Mouse (Mus musculus): ENCODE data around the gene Cela3a.
A peak's percentile ranks its signal among the peaks of the same experiment; 100 is the strongest.
"Not testable (repeated sequence)": the region's sequence is repeated elsewhere in the genome, so short reads cannot be mapped to it uniquely, and the experiment has no call there.

Gene Cela3a

DNA sequence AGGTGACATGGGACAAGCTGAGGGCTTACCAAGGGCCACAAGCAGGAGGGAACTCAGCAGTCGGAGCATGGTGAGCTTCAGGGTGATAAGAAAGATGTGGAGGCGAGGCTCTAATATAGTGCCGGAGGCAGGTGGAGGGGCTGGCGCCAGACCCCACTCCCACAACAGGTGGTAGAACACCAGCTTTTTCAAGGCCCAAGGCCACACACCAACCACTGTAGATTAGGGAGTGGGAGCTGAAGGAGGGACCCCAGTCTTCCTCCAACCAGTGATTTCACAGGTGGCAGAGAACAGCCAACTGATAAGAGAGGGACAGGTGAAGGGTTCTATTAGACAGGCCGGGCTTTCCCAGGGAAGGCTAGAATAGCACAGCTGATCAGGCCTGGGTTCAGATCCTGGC lies at the start of gene Cela3a:
Cela3a (minus strand) TSS at position 101 of the 400 bp plus-strand sequence.
- no peak for DNase-seq (ENCODE audit: low spot score in 2 of 2)

DNA sequence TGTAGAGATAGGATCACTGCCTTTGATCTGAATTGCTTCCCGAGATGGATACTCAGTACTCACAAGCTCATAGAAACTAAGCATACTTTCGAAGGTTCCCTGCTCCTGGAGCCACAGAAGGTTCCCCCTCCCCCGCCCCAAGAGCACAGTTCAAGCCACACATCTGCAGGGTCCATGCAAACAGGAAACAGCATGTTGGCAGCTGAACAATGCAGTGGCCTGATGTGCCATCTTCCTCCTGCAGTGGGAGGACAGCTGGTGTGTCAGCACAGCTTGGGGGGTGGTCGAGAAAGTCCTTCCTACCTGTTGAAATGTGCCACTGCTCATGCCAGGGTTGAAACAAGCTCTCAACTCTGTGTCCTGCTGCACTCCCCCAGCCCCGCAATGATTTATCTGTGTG lies 49.3 kb upstream of the Cela3a start:
- no peak for DNase-seq (ENCODE audit: low spot score in 2 of 2)

DNA sequence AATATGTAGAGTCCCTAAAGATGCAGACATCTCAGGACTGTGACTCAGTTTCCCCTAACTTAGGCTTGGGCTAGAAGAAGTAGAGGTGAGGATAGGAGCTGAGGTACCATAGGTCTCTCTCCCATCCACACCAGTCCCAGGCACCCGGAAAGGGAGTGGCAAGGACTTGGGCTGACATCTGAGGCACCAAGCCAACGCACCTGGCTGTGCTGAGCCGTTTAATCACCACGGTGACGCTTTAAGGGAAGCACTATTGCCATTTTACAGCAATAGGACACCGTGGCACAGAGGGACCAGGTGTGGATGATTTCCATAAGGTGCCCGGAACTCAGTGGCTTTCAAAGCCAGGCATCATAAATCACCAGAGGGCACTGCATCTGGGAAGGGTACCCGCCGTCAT lies 48.7 kb upstream of the Cela3a start:
- DNase-seq (ENCODE audit: low spot score in 2 of 2), result no peak

DNA sequence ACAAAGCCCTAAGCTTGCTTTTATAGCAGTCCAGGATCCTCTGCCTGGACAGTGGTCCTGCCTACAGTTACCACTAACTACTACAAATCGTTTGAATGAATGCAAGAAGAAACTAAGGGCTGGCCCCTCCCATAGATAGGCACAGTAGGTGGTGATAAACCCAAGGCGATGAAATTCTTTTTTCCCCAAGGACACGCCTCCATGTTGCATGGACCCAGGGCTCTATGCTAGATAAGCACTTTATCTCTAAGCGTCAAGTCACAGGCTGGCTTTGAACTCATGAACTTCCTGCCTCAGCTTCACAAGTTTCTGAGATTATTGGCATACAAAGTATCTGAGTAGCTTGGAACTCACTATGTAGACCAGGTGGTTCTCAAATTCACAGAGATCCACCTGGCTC lies 47.7 kb upstream of the Cela3a start:
- no peak for DNase-seq (ENCODE audit: low spot score in 2 of 2)

DNA sequence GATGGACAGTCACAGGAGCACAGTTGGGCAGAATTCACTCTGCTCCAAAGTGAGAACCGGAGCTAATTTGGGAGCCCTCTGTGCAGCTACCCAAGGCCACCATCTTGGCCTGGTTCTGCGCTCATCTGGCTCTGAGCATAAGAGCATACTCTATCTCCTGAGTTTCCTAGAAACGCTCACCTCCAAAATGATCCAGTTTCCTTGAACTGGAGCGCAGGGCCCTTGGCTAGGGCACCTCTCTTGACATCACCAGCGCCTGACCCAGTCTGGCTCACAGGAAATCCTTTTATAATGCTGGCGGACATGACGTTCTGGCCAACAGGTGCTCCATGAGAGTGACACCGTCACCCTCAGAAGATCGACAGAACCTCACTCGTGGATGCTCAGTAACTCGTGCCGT lies 47.0 kb upstream of the Cela3a start:
- no peak for DNase-seq (ENCODE audit: low spot score in 2 of 2)

DNA sequence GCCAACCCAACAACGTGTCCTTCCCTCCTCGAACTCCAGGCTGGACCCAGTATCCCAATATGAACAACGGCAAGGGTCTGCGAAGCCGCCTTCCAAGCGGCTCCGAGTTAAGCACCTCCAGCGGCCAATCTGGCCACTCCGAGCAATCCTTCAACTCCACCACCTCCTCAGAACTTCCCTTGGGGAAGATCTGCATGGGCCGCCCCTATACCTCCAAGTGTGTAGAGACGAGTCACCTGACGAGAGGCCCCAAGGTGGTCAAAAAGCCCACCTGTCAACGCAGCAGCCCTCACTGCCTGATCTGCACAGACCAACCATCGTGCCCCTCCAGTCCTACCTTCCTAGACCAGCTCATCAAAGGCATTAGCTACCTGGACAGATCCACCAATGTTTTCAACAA lies 45.0 kb upstream of the Cela3a start:
- no peak for DNase-seq (ENCODE audit: low spot score in 2 of 2)

DNA sequence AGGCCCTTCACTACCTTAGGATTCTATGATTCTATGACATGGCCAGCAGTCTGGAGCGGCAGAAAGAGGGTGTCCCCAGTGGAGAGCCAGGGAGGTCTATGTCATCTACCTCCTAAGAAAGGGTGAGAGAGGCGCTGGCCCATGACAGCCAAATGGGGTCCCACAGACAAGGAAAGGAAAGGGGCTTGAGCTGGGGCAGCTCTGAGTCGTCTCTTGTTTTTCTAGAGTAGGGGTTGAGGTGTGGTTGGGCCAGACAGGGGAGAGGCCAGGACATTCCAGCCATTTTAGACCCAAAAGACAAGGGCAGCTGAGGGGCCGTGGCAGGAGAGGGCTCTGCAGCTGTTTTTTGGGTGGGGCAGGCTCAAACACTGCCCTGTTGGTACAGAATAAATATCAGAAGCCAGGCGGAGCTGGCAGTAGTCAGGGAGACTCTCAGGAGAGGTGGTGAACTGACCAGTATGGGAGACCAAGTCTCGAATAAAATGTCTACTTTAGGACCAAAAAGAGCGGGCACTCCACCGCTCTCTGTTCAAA lies 43.7 kb upstream of the Cela3a start, which contains the start of gene 1700013G24Rik:
1700013G24Rik (plus strand) TSS at position 51 of the 534 bp plus-strand sequence.
- no peak for DNase-seq (ENCODE audit: low spot score in 2 of 2)

DNA sequence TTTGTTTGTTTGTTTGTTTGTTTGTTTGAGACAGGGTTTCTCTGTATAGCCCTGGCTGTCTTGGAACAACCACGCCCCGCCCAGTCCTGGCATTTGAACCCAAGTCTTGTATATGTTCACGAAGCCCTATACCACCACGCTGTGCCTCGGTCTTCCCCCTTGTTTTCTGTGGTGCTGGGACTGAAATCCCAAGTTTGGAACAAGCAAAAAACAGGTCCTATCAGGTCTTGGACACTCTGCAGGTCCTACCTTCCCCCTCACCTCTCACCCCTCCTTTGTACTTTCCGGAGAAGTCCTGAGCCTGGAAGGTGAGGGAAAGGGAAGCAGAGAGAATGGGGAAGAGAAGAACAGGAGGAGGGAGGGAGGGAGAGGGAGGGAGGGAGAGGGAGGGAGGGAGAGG lies 42.6 kb upstream of the Cela3a start:
- DNase-seq (ENCODE audit: low spot score in 2 of 2), result no peak

DNA sequence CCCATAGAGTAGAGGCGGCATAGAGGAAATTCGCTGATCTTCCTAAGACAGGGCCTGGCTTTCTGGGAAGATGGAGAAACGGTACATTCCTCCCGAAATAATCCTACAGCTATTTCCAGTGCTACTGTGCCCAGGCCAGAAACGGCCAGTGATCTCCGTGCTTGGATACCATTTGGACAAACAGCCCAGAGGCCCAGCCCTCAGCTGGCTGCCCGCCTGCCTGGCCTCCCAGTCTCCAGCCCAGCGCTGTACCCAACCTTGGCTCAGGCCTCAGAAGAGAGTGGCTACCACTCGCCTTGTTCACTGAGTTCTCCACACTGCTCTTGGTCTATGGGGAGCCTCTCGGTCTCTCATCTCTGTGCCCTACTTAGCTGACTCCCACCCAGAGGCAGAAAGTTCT lies 40.1 kb upstream of the Cela3a start:
- no peak for DNase-seq (ENCODE audit: low spot score in 2 of 2)

DNA sequence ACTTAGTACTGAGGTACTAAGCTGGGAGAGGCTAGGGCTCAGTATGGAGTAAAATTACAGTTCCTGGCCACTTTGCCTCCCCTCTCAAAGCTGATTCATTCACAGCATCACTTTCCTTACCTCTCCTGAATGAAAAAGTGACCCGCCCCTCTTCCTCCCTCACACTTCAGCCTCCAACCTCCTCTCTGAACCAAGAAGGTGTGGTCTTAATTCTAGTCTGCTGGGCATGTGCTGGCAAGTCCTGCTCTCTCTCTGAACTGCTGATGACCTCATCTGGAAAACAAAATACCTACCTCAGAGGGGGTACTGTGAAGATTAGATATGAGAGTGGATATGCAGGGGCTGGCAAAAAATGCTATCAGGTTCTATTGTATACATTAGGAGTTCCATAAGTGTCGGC lies 39.5 kb upstream of the Cela3a start:
- DNase-seq (ENCODE audit: low spot score in 2 of 2), result no peak

DNA sequence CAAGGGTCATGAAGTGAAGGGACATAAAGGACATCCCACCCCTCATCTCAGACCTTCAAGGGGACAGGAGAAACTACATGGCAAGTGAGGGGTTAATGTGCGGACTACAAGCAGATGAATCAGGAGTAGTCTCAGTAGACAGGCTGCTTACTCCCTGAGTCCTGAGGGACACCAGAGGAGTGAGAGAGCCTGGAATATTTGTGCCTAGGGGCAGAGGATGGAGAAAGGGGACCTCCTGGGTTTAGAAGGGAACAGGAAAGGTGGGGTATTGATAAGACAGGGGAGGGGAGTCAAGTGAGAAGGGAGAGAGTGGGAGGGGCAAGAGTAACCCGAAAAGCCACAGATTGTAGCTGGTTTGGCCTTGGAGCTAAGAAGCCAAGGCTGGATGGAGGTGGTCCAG lies 39.0 kb upstream of the Cela3a start:
- DNase-seq (ENCODE audit: low spot score in 2 of 2), result no peak

DNA sequence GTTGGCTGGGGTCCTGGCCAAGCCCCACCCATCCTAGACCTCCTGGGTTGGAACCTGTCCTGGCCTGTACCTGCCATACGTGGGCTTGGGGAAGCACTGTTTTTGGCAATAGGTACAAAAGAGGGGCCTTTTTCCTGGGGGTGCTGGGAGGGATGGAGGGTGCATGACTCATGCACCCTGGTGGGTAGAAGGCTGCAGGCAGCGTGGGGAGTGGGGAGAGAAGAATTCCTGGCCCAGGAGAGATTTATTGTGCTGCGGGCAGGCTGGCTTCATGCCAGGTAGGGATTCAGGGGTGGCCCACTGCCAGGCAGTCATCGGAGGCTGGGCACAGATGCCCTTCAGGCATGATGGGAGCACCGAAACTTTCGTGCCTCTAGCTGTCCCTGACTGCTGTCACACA lies 38.6 kb upstream of the Cela3a start:
- no peak for DNase-seq (ENCODE audit: low spot score in 2 of 2)

DNA sequence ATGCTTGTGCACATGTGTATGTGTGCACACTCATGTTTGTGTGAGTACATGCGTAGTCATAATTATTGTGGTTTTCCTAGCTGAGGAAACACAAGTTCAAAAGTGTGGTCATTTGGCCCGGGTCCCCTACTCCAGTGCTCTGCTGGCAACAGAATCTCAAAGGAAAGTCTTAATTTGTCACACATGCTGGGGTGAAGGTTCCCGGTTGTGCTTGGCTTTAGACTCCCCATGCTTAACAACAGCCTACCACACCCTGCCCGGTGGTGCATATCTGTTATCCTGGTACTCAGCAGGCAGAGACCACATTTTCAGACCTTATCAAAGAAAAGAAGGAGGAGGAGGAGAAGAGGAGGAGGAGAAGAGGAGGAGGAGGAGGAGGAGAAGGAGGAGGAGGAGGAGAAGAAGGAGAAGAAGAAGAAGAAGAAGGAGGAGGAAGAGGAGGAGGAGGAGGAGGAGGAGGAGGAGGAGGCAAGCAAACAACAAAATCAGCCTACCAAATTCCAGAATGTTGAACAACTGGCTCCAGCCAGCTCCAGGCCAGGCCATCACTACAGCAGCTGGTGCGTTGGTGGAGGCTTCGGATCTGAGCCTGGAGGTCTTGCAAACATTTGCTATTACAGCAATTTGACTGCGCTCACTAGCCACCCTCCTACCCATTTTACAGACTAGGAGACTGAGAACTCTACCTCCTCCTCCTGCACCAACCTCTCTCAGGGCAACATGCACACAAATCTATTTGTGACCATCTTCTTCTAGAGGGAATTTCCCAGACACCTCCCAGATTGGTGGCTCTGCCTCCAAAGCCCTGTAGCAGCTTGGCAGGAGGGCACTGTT lies 38.0 kb upstream of the Cela3a start:
- no peak for DNase-seq (ENCODE audit: low spot score in 2 of 2)

DNA sequence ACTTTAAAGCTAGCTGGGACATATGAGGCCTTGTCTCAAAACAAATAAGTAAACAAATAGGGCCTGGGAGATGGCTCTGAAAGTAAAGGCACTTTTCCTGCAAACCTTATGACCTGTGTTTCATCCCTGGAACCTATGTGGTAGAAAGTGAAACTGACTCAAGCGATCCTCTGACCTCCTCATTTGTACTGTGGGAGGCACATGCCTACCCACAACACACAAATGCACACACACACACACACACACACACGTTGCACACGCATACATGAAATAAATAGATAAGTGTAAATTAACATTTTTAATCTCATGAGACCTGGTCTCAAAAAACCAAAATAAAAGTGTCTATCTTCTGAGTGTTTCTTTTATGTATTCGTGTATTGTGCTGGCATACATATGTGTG lies 36.3 kb upstream of the Cela3a start:
- DNase-seq (ENCODE audit: low spot score in 2 of 2), result no peak

DNA sequence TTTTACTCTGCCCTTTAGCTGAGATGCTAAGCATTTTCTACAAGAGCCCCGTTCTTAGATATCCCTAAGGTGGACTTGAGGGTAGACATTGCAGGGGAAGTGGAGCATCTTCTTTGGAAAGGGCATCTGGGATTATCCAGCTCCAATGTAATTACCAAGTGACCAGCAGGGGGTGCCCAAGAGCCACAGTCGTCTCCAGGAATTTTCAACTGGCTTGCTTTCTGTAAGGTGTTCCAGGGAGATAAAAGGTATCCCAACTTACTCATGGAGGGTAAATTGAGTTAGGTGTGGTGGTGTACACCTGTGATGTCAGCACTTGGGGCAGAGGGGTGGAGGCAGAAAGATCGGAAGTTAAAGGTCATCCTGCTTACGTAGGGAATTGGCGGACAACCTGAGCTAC lies 34.0 kb upstream of the Cela3a start:
- peak; percentile 18 to 32 for DNase-seq (ENCODE audit: low spot score in 2 of 2)

DNA sequence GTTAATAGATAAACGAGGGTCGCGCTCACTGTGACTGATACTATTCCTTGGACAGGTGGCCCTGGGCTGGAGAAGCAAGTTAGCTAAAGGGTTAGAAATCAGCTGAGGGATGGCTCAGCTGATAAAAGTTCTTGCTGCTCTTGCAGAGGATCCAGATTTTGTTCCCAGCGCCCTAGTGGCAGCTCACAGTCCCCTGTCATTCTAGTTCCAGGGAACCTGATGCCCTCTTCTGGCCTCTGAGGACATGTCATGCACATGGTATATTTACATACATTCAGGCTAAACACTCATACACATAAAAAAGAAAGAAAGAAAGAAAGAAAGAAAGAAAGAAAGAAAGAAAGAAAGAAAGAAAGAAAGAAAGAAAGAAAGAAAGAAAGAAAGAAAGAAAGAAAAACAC lies 31.7 kb upstream of the Cela3a start:
- no peak for DNase-seq (ENCODE audit: low spot score in 2 of 2)

DNA sequence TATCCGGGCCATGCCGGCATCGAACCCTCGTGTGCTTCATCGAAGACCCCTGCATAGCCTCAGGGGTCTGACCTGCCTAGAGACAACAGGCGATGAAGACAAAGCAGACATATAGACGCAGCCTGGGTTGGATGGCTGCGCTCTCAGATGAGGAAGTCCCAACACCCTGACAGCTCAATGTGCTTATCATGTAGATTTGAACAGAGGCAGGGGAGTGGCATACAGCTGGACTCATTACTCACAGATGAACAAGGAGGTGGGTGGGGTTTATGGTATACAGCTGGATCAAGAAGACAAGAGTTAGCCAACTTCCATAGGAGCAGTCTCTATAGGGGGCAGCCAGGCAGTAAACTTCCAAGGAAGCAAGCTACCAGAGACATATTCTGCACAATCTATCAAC lies 29.3 kb upstream of the Cela3a start:
- no peak for DNase-seq (ENCODE audit: low spot score in 2 of 2)

DNA sequence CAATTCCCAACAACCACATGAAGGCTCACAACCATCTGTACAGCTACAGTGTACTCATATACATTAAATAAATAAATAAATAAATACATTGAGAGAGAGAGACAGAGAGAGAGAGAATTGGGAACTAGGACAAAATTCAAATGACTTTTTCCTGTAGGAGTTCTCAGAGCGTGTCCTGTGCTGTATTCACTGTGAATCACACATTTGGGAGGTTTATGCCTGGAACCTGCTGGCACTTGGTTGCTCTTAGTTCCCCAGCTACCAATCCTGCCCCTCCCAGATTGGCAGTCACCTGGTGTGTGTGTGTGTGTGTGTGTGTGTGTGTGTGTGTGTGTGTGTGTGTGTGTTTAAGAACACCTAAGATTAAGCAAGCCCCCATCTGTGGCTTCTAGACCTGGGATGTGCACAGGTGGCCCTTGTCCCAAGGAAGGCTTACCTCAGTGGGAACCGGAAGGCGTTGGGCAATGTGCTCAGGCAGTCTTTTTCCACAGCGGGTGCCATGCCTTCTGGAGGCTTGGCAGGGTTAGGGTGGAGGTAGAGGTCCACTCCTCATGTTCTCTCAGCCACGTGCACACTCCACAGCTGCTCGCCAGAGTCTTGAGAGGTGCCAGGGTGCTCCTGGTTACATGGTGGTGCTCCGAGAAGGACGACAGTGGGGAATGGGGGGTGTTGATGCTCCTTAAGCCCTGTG lies 27.5 kb upstream of the Cela3a start:
- DNase-seq (ENCODE audit: low spot score in 2 of 2), result no peak

DNA sequence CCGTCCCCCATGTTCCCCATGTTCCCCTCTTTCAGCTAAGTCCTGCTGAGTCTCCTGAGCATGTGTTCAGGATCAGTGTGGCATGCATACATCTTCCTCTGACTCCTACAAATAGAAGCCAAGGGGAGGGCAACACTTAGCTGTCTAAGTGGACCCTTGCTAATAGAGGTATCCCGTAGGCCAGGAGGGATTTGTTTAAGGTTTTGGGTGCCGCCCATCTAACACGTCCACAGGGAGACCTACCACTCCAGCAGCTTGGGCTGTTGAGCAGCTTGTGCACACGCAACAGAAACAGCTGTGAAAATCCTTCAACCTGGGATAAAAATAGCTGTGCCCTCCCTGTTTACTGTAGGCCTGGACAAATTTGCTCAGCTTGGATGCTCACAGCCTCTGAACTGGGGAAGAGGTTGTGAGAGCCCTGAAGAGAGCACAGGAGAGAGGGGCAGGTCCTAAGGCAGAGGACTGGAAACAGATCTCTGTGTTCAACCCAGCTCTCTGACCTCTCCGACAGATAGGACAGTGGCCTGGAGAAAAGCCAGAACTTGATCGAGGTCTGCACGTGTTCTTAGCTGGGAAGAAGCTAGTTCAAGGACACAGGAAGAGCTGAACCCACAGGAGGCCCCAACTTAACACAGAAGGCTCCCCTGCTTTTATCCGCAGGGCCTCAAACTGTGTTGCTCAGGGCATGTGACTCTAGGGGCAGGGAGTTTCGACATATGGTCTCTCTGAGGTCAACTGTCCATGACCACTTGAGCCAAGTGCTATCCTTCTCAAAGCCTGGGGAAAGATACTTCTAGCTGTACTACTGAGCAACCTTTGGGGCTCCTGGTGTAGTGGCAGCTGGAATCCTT lies 23.3 kb upstream of the Cela3a start:
- not testable (repeated sequence) for DNase-seq (ENCODE audit: low spot score in 2 of 2)

DNA sequence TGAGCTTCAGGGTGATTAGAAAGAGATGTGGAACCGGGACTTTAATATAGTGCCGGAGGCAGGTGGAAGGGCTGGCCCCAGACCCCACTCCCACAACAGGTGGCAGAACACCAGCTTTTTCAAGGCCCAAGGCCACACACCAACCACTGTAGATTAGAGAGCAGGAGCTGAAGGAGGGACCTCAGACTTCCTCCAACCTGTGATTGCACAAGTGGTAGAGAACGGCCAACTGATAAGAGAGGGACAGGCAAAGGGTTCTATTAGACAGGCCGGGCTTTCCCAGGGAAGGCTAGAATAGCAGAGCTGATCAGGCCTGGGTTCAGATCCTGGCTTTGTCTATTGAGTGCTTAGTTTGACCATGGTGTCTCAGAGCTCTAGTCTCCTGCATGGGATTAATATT lies 20.9 kb upstream of the Cela3a start, which contains the start of gene Cela3b:
Cela3b (minus strand) TSS at position 39 of the 400 bp plus-strand sequence.
- DNase-seq (ENCODE audit: low spot score in 2 of 2), result no peak

DNA sequence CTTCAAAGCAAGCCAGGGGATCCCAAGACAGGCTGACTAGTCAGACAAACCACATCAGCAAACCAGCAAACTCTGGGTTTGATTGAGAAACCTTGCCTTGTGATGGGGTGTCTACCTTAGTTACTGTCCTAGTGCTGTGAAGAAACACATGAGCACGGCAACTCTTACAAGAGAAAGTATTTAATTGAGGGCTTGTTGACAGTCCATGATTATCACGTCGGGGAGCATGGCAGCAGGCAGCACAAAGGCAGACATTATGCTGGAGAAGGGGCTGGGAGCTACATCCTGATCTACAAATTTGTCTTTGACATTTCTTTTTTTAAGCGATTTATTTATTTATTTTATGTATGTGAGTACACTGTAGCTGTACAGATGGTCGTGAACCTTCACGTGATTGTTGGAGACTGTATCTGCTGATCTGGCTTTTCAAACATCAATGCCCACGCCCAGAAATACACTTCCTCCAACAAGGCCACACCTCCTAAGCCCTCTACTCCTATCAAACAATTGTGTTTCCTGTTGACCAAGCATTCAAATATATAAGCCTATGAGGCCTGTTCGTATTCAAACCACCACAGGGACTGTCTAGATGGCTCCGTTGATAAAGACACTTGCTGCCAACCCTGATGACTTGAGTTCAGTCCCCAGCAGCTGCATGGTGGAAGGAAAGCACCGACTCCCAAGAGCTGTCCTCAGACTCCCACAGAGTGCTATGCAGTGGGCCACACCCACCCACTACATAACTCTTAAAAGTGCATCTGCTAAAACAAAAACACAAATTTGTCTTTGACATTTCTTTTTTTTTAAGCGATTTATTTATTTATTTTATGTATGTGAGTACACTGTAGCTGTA lies 8.3 kb upstream of the Cela3a start:
- DNase-seq (ENCODE audit: low spot score in 2 of 2), result no peak
